Mouse (Mus musculus) inflammation-experienced regulatory T-cells, adult 16 weeks (primary cell): ENCODE data around the gene Gm20772. TPM values are rescaled to one million over a fixed set of nuclear protein-coding genes. Genes with fewer than 3 reads are reported as not detected.

Experiments
- polyA plus RNA-seq: library from polyadenylated mRNA; unstranded; fragments of 100-300 nt; shearing (Covaris generic); gene quantifications from one replicate; pipeline ENCODE4 v1.2.1, GENCODE M21; 2017

Gene Gm20772
- not detected for polyA plus RNA-seq

GRCm38 (mm10) chrY:17874441-17874840 lies at the start of gene Gm20772, which contains the start of gene Gm20831:
Gm20772 (plus strand) TSS chrY:17874741.
Gm20831 (plus strand) TSS chrY:17874741.

GRCm38 (mm10) chrY:17846166-17846565 lies 28.4 kb upstream of the Gm20772 start, which contains the start of gene Gm21904:
Gm21904 (minus strand) TSS chrY:17846266.

Other genes with a start within 250 kb of the Gm20772 start
- not detected for gene Gm21904, start 28.5 kb upstream of the Gm20772 start, polyA plus RNA-seq
- gene Gm20831, start within 50 bp of the Gm20772 start, polyA plus RNA-seq: not detected
- gene Srsy, start 62.6 kb downstream of the Gm20772 start, polyA plus RNA-seq: not detected
- not detected for gene Gm21764, start 187.1 kb downstream of the Gm20772 start, polyA plus RNA-seq
- gene Ssty1, start 214.4 kb downstream of the Gm20772 start, polyA plus RNA-seq: not detected